Mouse (Mus musculus) cerebral cortex, adult 2 months (tissue): ENCODE data around the gene Def8.

Experiments
- WGBS: fragments of 180-500 bp; shearing (Covaris S2); methylation state at CpG from one replicate; pipeline ENCODE4 v1.1.7; 2018; 5-methylcytosine and 5-hydroxymethylcytosine counted together

Def8 gene

GRCm38 (mm10) chr8:123432381-123432780 is 9.1 kb downstream of the Def8 start:
- WGBS: 95% methylated on average over 16 of the region's 16 CpGs

- WGBS: 97% methylated on average over 47 of the region's 47 CpGs
Observed at GRCm38 (mm10) chr8:123433241-123433974, 10.1 kb downstream of the Def8 start.

- 85% methylated on average over 2 of the region's 2 CpGs for WGBS
Observed at GRCm38 (mm10) chr8:123441788-123442187, 18.5 kb downstream of the Def8 start.

- WGBS: 87% methylated on average over 5 of the region's 5 CpGs
Observed at GRCm38 (mm10) chr8:123442351-123442750, 19.0 kb downstream of the Def8 start.

- WGBS: 2% methylated on average over 41 of the region's 41 CpGs
Observed at GRCm38 (mm10) chr8:123442871-123443575, 19.7 kb downstream of the Def8 start.

GRCm38 (mm10) chr8:123443576-123443921 is 20.2 kb downstream of the Def8 start:
- 11% methylated on average over 4 of the region's 4 CpGs for WGBS

GRCm38 (mm10) chr8:123444131-123444530 is 20.8 kb downstream of the Def8 start:
- WGBS: 81% methylated on average over 6 of the region's 6 CpGs

- 92% methylated on average over 10 of the region's 10 CpGs for WGBS
Observed at GRCm38 (mm10) chr8:123445981-123446380, 22.7 kb downstream of the Def8 start.

- WGBS: 95% methylated on average over 6 of the region's 6 CpGs
Observed at GRCm38 (mm10) chr8:123446799-123447198, 23.5 kb downstream of the Def8 start.

GRCm38 (mm10) chr8:123450783-123451182 is 27.5 kb downstream of the Def8 start:
- WGBS: 80% methylated on average over 5 of the region's 5 CpGs

- WGBS: 95% methylated on average over 12 of the region's 12 CpGs
Observed at GRCm38 (mm10) chr8:123451747-123452146, 28.4 kb downstream of the Def8 start.

- WGBS: 57% methylated on average over 4 of the region's 4 CpGs
Observed at GRCm38 (mm10) chr8:123452149-123452548, 28.8 kb downstream of the Def8 start.

GRCm38 (mm10) chr8:123453291-123453690 is 30.0 kb downstream of the Def8 start:
- WGBS: 84% methylated on average over 7 of the region's 7 CpGs

- 93% methylated on average over 5 of the region's 5 CpGs for WGBS
Observed at GRCm38 (mm10) chr8:123453951-123454350, 30.6 kb downstream of the Def8 start.

GRCm38 (mm10) chr8:123454559-123454958 is 31.2 kb downstream of the Def8 start:
- 96% methylated on average over 6 of the region's 6 CpGs for WGBS

GRCm38 (mm10) chr8:123463651-123464050 is 40.3 kb downstream of the Def8 start:
- WGBS: 93% methylated on average over 4 of the region's 4 CpGs

GRCm38 (mm10) chr8:123467476-123467875 is 44.1 kb downstream of the Def8 start:
- WGBS: 61% methylated on average over 3 of the region's 3 CpGs

- 82% methylated on average over 6 of the region's 6 CpGs for WGBS
Observed at GRCm38 (mm10) chr8:123472991-123473390, 49.7 kb downstream of the Def8 start.

- 58% methylated on average over 5 of the region's 5 CpGs for WGBS
Observed at GRCm38 (mm10) chr8:123474549-123474948, 51.2 kb downstream of the Def8 start.

- 6% methylated on average over 34 of the region's 34 CpGs for WGBS
Observed at GRCm38 (mm10) chr8:123476911-123477736, 53.8 kb downstream of the Def8 start.

GRCm38 (mm10) chr8:123477737-123478258 is 54.5 kb downstream of the Def8 start, which contains the start of gene Afg3l1:
Gene Afg3l1 (plus strand): TSS chr8:123477903.
- under 1% methylated on average over 58 of the region's 58 CpGs for WGBS
